Mouse (Mus musculus) limb, embryonic 10.5 days (tissue): Measurements from ENCODE around the gene Olfr1369-ps1. TPM values are rescaled to one million over a fixed set of nuclear protein-coding genes. Genes with fewer than 3 reads are reported as not detected.
A peak's percentile ranks its signal among the peaks of the same experiment; 100 is the strongest.
"Not testable (repeated sequence)": the region's sequence is repeated elsewhere in the genome, so short reads cannot be mapped to it uniquely, and the experiment has no call there.

Source experiments
- DNase-seq: peaks from one replicate; pipeline ENCODE4 v3.0.0-alpha.2; 2017; ENCODE audit warnings: low spot score
- H3K27ac ChIP-seq: fragments of 300-500 bp; sonication (generic); 2 replicates; pipeline ENCODE4 v1.5.1; 2016; ENCODE audit warnings: mild to moderate bottlenecking
- H3K27me3 ChIP-seq: fragments of 300-500 bp; sonication (generic); 2 replicates; pipeline ENCODE4 v1.6.1; 2016; ENCODE audit warnings: low read depth, mild to moderate bottlenecking; ENCODE audit not compliant: poor library complexity, severe bottlenecking
- H3K36me3 ChIP-seq: fragments of 300-500 bp; sonication (generic); 2 replicates; pipeline ENCODE4 v1.6.1; 2016; ENCODE audit warnings: mild to moderate bottlenecking, moderate library complexity
- H3K4me1 ChIP-seq: fragments of 300-500 bp; sonication (generic); 2 replicates; pipeline ENCODE4 v1.6.1; 2016
- H3K4me3 ChIP-seq: fragments of 300-500 bp; sonication (generic); 2 replicates; pipeline ENCODE4 v1.5.1; 2016; ENCODE audit warnings: mild to moderate bottlenecking, moderate library complexity
- H3K9me3 ChIP-seq: fragments of 300-500 bp; sonication (generic); replicated peaks from 2 replicates; pipeline ENCODE4 v1.6.1; 2016; ENCODE audit warnings: mild to moderate bottlenecking
- WGBS: fragments of 180-500 bp; shearing (Covaris S2); methylation state at CpG from one replicate; pipeline ENCODE4 v1.1.7; 2016; 5-methylcytosine and 5-hydroxymethylcytosine counted together
- polyA plus RNA-seq: library from polyadenylated mRNA; unstranded; fragments of >200 nt; fragmentation: Nextera tagmentation; extraction: Ambion mirVana; gene quantifications from 2 replicates; pipeline ENCODE4 v1.2.1, GENCODE M21; 2016

Olfr1369-ps1 gene
- 0.10 TPM in 1 of 2 replicates, not detected in the other for polyA plus RNA-seq

DNA sequence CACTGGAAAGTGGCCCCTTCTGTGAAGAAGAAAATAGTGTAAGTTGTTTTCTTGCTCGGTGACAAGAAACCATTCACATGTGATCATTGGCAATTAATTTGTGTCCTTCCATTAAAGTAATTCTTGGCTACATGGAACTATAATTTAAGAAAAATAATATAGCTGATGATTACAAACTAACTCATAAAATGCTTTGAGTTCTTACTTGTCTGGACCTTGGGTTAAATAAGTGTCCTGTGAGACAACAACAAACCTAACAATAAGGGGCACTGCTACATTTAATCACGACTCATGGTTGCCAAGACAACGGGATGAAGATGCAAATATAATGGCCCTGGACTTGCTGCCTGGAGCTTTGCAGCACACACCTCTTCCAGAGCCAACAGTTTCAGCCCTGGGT, at the start of gene Olfr1369-ps1:
Olfr1369-ps1 (plus strand) TSS at position 301 of the 400 bp plus-strand sequence.
- not testable (repeated sequence) for H3K36me3 ChIP-seq, H3K9me3 ChIP-seq, H3K27me3 ChIP-seq, DNase-seq, H3K4me3 ChIP-seq, H3K27ac ChIP-seq, H3K4me1 ChIP-seq
- 81% methylated on average over 3 of the region's 3 CpGs for WGBS

DNA sequence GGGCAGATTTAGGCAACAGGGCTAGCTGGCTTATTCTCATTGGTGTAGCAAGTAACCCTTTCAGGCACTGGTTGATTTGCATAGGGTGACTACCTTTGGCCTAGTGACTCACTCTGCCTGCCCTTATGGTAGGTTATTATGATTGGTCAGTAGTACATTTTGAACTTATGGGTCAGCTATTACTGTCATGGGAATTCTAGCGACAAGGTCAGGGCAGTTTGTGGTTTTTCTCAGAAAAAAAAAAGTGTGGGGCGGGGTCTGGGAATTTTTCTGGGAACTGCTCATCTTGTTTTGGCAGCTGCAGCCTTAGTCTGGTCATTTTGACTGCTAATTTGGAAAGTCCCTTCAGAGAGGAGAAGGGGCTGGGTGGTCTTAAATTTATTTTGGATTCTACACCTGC, 45.3 kb upstream of the Olfr1369-ps1 start:
- no peaks in the 10 kb centered on the region for H3K27me3 ChIP-seq
- H3K27ac ChIP-seq, result no peak overlapping the region
- H3K4me1 ChIP-seq, result no peaks in the 10 kb centered on the region
- WGBS, result 83% methylated on average over 2 of the region's 2 CpGs
- DNase-seq, result no peak
- no peak overlapping the region for H3K4me3 ChIP-seq
- H3K36me3 ChIP-seq, result no peaks in the 10 kb centered on the region
- H3K9me3 ChIP-seq, result no peaks in the 10 kb centered on the region

DNA sequence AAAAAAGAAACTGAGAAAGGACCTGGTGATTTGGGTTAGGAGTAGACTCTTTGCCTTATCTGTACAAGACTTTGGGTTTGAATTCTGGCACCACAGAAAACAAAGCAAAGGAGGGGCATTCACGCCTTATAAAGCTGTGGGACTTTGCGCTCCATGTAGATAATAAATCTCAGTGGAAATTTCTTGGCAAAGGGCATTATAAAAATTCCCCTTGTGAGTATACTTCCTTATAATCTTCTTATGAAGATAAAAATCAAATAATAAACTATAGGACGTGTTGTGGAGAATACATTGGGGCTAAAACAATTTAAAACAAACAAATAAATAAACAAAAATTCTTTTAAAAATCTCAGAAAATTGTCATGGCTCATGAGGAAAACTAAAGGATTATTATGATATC, 36.4 kb upstream of the Olfr1369-ps1 start, which contains the start of gene Olfr1370:
Olfr1370 (minus strand) TSS at position 101 of the 400 bp plus-strand sequence.
- no peak within 1 kb of the TSS for H3K27ac ChIP-seq
- H3K36me3 ChIP-seq, result no peaks in the 10 kb centered on the region
- 82% methylated on average over 3 of the region's 3 CpGs for WGBS

GRCm38 (mm10) chr13:21082686-21083085, 28.6 kb upstream of the Olfr1369-ps1 start:
- Histone ChIP-seq H3K27ac (no peak overlapping the region), H3K4me1 (no peaks in the 10 kb centered on the region), H3K9me3 (no peaks in the 10 kb centered on the region), H3K27me3 (no peaks in the 10 kb centered on the region), H3K4me3 (no peak overlapping the region), H3K36me3 (no peaks in the 10 kb centered on the region)
- DNase-seq, result no peak
- WGBS, result 80% methylated on average over 2 of the region's 2 CpGs

More for the DNA sequence above, 36.4 kb upstream of the Olfr1369-ps1 start, which contains the start of gene Olfr1370:
- H3K4me1 ChIP-seq, result no peaks in the 10 kb centered on the region
- DNase-seq, result no peak
- no peak within 1 kb of the TSS for H3K4me3 ChIP-seq
- H3K9me3 ChIP-seq, result no peaks in the 10 kb centered on the region
- H3K27me3 ChIP-seq, result no peaks in the 10 kb centered on the region

DNA sequence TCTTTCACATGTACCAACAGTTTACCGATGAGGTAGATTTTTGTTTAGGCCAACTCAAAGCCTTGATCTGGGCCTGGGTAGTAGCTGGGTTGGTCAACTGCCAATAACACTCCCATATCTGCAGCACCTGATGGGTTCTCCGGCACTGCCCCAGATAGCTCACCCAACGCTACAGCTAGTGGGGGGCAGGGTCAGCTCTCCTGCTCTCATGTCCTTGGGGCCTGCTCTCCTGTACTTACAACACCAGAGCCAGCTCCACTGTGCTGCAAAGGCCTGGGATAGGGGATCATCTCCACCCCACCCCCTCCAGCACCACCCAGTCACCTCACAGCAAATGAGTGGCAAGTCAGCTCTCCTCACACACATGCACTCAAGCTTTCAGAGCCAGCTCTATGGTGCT, 1.5 kb upstream of the Olfr1369-ps1 start:
- WGBS, result 95% methylated on average over 3 of the region's 3 CpGs
- H3K4me1 ChIP-seq, result no peaks in the 10 kb centered on the region
- H3K27ac ChIP-seq, result no peak overlapping the region
- no peaks in the 10 kb centered on the region for H3K27me3 ChIP-seq
- no peaks in the 10 kb centered on the region for H3K36me3 ChIP-seq
- no peak for DNase-seq
- no peaks in the 10 kb centered on the region for H3K9me3 ChIP-seq
- H3K4me3 ChIP-seq, result no peak overlapping the region

DNA sequence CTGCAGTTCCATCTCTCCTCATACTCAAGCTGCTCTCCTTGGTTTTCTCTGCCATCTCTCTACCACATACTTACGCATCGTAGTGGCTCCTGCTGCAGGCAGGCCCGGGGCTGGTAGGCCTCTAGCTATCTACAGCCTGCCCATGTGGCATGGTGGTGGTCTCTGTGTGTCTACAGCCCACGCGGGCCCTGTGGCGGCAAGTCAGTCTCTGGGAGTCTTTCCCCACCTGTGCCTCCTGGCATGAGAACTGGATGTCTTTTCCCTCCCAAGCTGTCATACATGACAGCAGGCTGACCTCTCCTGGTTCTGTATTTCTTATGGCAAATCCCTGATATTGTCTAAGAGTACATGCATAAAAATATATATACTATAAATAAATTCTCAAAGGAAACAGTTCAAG, 842 bp upstream of the Olfr1369-ps1 start:
- Histone ChIP-seq H3K4me1 (no peaks in the 10 kb centered on the region), H3K36me3 (no peaks in the 10 kb centered on the region), H3K4me3 (no peak overlapping the region), H3K27ac (no peak overlapping the region), H3K27me3 (no peaks in the 10 kb centered on the region), H3K9me3 (no peaks in the 10 kb centered on the region)
- no peak for DNase-seq
- 94% methylated on average over 6 of the region's 6 CpGs for WGBS

DNA sequence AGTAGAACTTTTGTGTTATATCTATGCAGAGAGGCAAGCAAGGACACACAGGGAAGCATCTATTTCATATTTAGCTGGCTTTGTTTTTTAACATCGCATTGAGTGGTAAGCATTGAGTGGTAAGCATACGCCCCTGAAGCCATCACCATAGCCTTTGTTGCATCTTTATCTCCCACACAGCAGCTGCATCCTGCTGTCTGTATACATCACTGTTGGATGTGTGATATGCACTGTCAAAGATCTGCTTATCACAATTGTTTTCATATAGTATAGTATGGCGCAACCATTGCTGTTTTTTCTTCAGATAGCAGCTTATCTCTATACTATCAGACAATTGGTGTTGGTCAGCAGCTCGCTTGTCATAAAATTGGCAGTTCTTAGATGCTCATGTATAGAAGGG, 2.8 kb downstream of the Olfr1369-ps1 start:
- no peaks in the 10 kb centered on the region for H3K36me3 ChIP-seq
- H3K9me3 ChIP-seq, result no peaks in the 10 kb centered on the region
- H3K27me3 ChIP-seq, result no peaks in the 10 kb centered on the region
- H3K4me1 ChIP-seq, result no peaks in the 10 kb centered on the region
- no peak overlapping the region for H3K27ac ChIP-seq
- no peak overlapping the region for H3K4me3 ChIP-seq
- no peak for DNase-seq
- 81% methylated on average over 4 of the region's 4 CpGs for WGBS

- not testable (repeated sequence) for H3K27ac ChIP-seq, DNase-seq, H3K9me3 ChIP-seq, H3K36me3 ChIP-seq, H3K4me1 ChIP-seq, H3K27me3 ChIP-seq, H3K4me3 ChIP-seq
- 86% methylated on average over 3 of the region's 3 CpGs for WGBS
Measured at GRCm38 (mm10) chr13:21129339-21129738, 18.1 kb downstream of the Olfr1369-ps1 start, which contains the start of gene Olfr263. Gene Olfr263, plus strand, starts transcription at chr13:21129639.

GRCm38 (mm10) chr13:21142421-21142820, 31.1 kb downstream of the Olfr1369-ps1 start:
- Histone ChIP-seq H3K9me3 (no peaks in the 10 kb centered on the region), H3K36me3 (no peaks in the 10 kb centered on the region), H3K4me3 (no peak overlapping the region), H3K27me3 (no peaks in the 10 kb centered on the region), H3K4me1 (no peaks in the 10 kb centered on the region), H3K27ac (no peak overlapping the region)
- WGBS, result 48% methylated on average over 8 of the region's 8 CpGs
- DNase-seq, result no peak

- Histone ChIP-seq H3K4me1 (no peaks in the 10 kb centered on the region), H3K9me3 (no peaks in the 10 kb centered on the region), H3K4me3 (no peak within 1 kb of the TSS), H3K27me3 (no peaks in the 10 kb centered on the region), H3K36me3 (no peaks in the 10 kb centered on the region), H3K27ac (no peak within 1 kb of the TSS)
- whole genome bisulfite sequencing, result 80% methylated on average over 4 of the region's 4 CpGs
- no peak for DNase-seq
Measured at GRCm38 (mm10) chr13:21145767-21146166, 34.5 kb downstream of the Olfr1369-ps1 start, which contains the start of gene Olfr1368. Gene Olfr1368, minus strand, starts transcription at chr13:21145867.

DNA sequence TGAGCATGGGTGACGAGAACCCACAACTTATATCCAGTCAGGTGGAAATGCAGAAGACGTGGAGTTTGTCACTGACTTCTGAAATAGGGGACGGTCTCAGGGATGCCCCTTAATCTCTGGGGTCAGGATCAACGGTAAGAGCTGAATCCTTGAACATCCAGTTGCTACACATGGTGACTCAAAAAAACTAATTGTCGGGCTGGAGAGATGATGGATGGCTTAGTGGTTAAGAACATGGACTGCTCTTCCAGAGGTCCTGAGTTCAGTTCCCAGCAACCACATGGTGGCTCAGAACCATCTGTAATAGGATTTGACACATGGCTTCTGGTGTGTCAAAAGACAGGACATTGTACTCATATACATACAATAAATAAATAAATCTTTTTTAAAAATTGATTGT, 44.6 kb downstream of the Olfr1369-ps1 start:
- Histone ChIP-seq H3K4me1 (no peaks in the 10 kb centered on the region), H3K27ac (no peak overlapping the region), H3K9me3 (no peaks in the 10 kb centered on the region), H3K4me3 (no peak overlapping the region), H3K27me3 (no peaks in the 10 kb centered on the region), H3K36me3 (no peaks in the 10 kb centered on the region)
- DNase-seq, result no peak
- WGBS, result 85% methylated on average over 5 of the region's 5 CpGs

GRCm38 (mm10) chr13:21158071-21158470, 46.8 kb downstream of the Olfr1369-ps1 start:
- no peak for DNase-seq
- H3K4me3 ChIP-seq, result peak overlapping the region; percentile 64
- WGBS, result 8% methylated on average over 9 of the region's 9 CpGs

DNA sequence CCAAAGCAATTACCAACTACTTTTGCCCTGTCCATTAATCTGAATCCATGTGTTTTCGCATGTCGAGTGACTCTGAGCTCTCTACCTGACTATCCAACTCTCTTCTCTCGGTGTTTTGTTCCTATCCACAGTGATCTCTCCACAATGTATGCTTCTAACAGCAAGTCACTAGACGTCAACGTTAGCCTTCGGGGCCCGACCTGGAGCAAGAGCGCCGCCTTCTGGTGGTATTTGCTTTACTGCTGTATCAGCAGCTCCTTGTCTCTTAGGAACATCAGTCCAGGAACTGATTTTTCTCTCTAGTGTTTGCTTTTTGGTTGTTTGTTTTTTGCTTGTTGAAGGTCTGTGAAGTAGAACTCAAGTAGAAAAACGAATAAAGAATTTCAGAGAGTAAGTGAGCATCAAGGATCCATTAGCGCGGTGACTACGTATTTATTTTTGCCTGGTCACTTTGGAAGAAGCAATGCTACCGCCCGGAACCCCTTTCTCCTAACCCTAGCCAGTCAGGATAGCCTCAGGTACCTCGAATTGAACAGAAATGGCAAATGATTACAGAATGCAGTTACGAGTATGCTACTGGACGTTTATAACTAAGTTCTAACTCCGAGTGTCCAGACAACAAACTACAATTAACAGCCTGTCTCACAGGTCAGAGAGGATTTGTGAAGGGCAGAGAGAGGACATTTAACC, 47.6 kb downstream of the Olfr1369-ps1 start:
- under 1% methylated on average over 19 of the region's 19 CpGs for WGBS
- Histone ChIP-seq H3K27me3 (no peaks in the 10 kb centered on the region), H3K4me1 (no peaks in the 10 kb centered on the region), H3K9me3 (no peaks in the 10 kb centered on the region), H3K4me3 (peak overlapping the region; percentile 64), H3K27ac (no peak overlapping the region), H3K36me3 (no peaks in the 10 kb centered on the region)
- DNase-seq, result peak; percentile 93

More at GRCm38 (mm10) chr13:21158071-21158470, 46.8 kb downstream of the Olfr1369-ps1 start:
- Histone ChIP-seq H3K9me3 (no peaks in the 10 kb centered on the region), H3K4me1 (no peaks in the 10 kb centered on the region), H3K27ac (no peak overlapping the region), H3K36me3 (no peaks in the 10 kb centered on the region), H3K27me3 (no peaks in the 10 kb centered on the region)
